Mouse (Mus musculus) gastrocnemius, postnatal 25 days (tissue): Measurements from ENCODE around the gene Ilk. TPM values are rescaled to one million over a fixed set of nuclear protein-coding genes. Genes with fewer than 3 reads are reported as not detected.
A peak's percentile ranks its signal among the peaks of the same experiment; 100 is the strongest.
"Not testable (repeated sequence)": the region's sequence is repeated elsewhere in the genome, so short reads cannot be mapped to it uniquely, and the experiment has no call there.

Experiments
- DNase-seq: peaks from one replicate; pipeline ENCODE4 v3.0.0; 2022
- total RNA-seq, 2 experiments: library from RNA; stranded (reverse); gene quantifications; 1 replicate in 1 of 2; 2 replicates in 1 of 2; pipeline ENCODE4 v1.2.3; 2021

Gene Ilk
- total RNA-seq, 2 experiments from 2014 or later: 49.9 to 59.5 TPM

GRCm38 (mm10) chr7:105742539-105743215 is 6.3 kb downstream of the Ilk start:
- not testable (repeated sequence) for DNase-seq

- not testable (repeated sequence) for DNase-seq
Measured at GRCm38 (mm10) chr7:105743246-105743925, 7.0 kb downstream of the Ilk start.

- DNase-seq: peak; percentile 79
Measured at GRCm38 (mm10) chr7:105743926-105744590, 7.7 kb downstream of the Ilk start, which contains the start of gene Taf10. TSS of gene Taf10 (minus strand) at chr7:105744361.

GRCm38 (mm10) chr7:105747776-105748175 is 11.4 kb downstream of the Ilk start:
- no peak for DNase-seq

- DNase-seq: peak; percentile 88
Measured at GRCm38 (mm10) chr7:105751491-105752433, 15.4 kb downstream of the Ilk start, which contains the start of gene Tpp1. TSS of gene Tpp1 (minus strand) at chr7:105752235.

- DNase-seq: no peak
Measured at GRCm38 (mm10) chr7:105752716-105753115, 16.3 kb downstream of the Ilk start.

GRCm38 (mm10) chr7:105753281-105753680 is 16.9 kb downstream of the Ilk start:
- no peak for DNase-seq

GRCm38 (mm10) chr7:105761813-105762484 is 25.6 kb downstream of the Ilk start:
- no peak for DNase-seq

GRCm38 (mm10) chr7:105762517-105763270 is 26.3 kb downstream of the Ilk start:
- no peak for DNase-seq

GRCm38 (mm10) chr7:105764331-105764730 is 27.9 kb downstream of the Ilk start:
- no peak for DNase-seq

GRCm38 (mm10) chr7:105767729-105768165 is 31.4 kb downstream of the Ilk start:
- no peak for DNase-seq

- peak; percentile 74 for DNase-seq
Measured at GRCm38 (mm10) chr7:105769959-105770358, 33.6 kb downstream of the Ilk start.

- no peak for DNase-seq
Measured at GRCm38 (mm10) chr7:105772331-105772730, 35.9 kb downstream of the Ilk start.

GRCm38 (mm10) chr7:105773041-105773440 is 36.6 kb downstream of the Ilk start:
- no peak for DNase-seq

GRCm38 (mm10) chr7:105774661-105775060 is 38.3 kb downstream of the Ilk start:
- DNase-seq: no peak

- DNase-seq: no peak
Measured at GRCm38 (mm10) chr7:105776026-105776425, 39.6 kb downstream of the Ilk start.

- DNase-seq: no peak
Measured at GRCm38 (mm10) chr7:105777316-105777715, 40.9 kb downstream of the Ilk start.

- peak; percentile 86 for DNase-seq
Measured at GRCm38 (mm10) chr7:105777797-105778552, 41.6 kb downstream of the Ilk start.

- peak; percentile 40 for DNase-seq
Measured at GRCm38 (mm10) chr7:105778553-105779265, 42.3 kb downstream of the Ilk start.
